Mouse (Mus musculus) spleen, adult 2 months (tissue): ENCODE data around the gene Stim1. TPM values are rescaled to one million over a fixed set of nuclear protein-coding genes. Genes with fewer than 3 reads are reported as not detected.

Source experiments
- DNase-seq, 2 experiments: peaks; one replicate each; pipeline versions ENCODE4 v3.0.0 to v3.0.0-alpha.2; 2012 to 2021; ENCODE audit warnings: low spot score in 2 of 2, low read depth in 1 of 2
- H3K27ac ChIP-seq: fragments of 200-500 bp; 2 replicates; pipeline ENCODE4 v1.5.1; 2012; ENCODE audit warnings: low read length, inconsistent platforms; ENCODE audit not compliant: insufficient read depth
- H3K27me3 ChIP-seq: fragments of 200-500 bp; 2 replicates; pipeline ENCODE4 v1.6.1; 2012; ENCODE audit warnings: mild to moderate bottlenecking, moderate library complexity, low read length, inconsistent platforms; ENCODE audit not compliant: control insufficient read depth, insufficient read depth
- H3K36me3 ChIP-seq: fragments of 200-500 bp; 2 replicates; pipeline ENCODE4 v1.6.1; 2012; ENCODE audit warnings: mild to moderate bottlenecking, low read length, inconsistent platforms; ENCODE audit not compliant: control insufficient read depth, insufficient read depth
- H3K4me1 ChIP-seq: fragments of 200-500 bp; 2 replicates; pipeline ENCODE4 v1.6.1; 2011; ENCODE audit warnings: inconsistent platforms; ENCODE audit not compliant: control insufficient read depth, insufficient read depth, insufficient read length
- H3K4me3 ChIP-seq: fragments of 200-500 bp; 2 replicates; pipeline ENCODE4 v1.5.1; 2011; ENCODE audit warnings: mild to moderate bottlenecking, inconsistent platforms; ENCODE audit not compliant: insufficient read depth, insufficient read length; ENCODE audit errors: extremely low read depth
- CTCF ChIP-seq: fragments of 200-500 bp; IDR thresholded peaks from 2 replicates; pipeline ENCODE4 v1.5.1; 2011; ENCODE audit warnings: mild to moderate bottlenecking, inconsistent platforms; ENCODE audit not compliant: insufficient read depth, insufficient read length, insufficient replicate concordance; ENCODE audit errors: extremely low read depth
- POLR2A ChIP-seq: fragments of 200-500 bp; IDR thresholded peaks from 2 replicates; pipeline ENCODE4 v1.6.1; 2011; ENCODE audit warnings: low read depth, low read length, inconsistent platforms
- WGBS: fragments of 180-500 bp; shearing (Covaris S2); methylation state at CpG from one replicate; pipeline ENCODE4 v1.1.7; 2018; 5-methylcytosine and 5-hydroxymethylcytosine counted together
- polyA plus RNA-seq: library from polyadenylated mRNA; depleted of rRNA; stranded (reverse); fragments of >200 nt; gene quantifications from 2 replicates; pipeline ENCODE4 v1.2.3, GENCODE M21; 2012

The Stim1 gene
- polyA plus RNA-seq, 1 experiment = 49.3 TPM

GRCm38 (mm10) chr7:102249531-102249895 lies 18.1 kb upstream of the Stim1 start:
- under 1% methylated on average over 23 of the region's 23 CpGs for WGBS
- DNase-seq = peak; percentile 38 to 67
- no peak for TF ChIP-seq POLR2A
- no peak for TF ChIP-seq CTCF
- H3K27ac ChIP-seq = peak overlapping the region; percentile 97
- H3K27me3 ChIP-seq = no peaks in the 10 kb centered on the region
- H3K4me1 ChIP-seq = peaks cover 42% of the 10 kb centered on the region
- H3K4me3 ChIP-seq = peak overlapping the region; percentile 85
- H3K36me3 ChIP-seq = no peaks in the 10 kb centered on the region

- H3K27me3 ChIP-seq = no peaks in the 10 kb centered on the region
Measured at GRCm38 (mm10) chr7:102249896-102250630, 17.5 kb upstream of the Stim1 start.

GRCm38 (mm10) chr7:102250631-102251214 lies 16.9 kb upstream of the Stim1 start:
- peak; percentile 14; the same call in 1 of the 2 replicates for TF ChIP-seq POLR2A
- TF ChIP-seq CTCF = peak; percentile 22; the same call in 1 of the 2 replicates
- H3K4me3 ChIP-seq = peak overlapping the region; percentile 88
- H3K27ac ChIP-seq = peak overlapping the region; percentile 100
- H3K27me3 ChIP-seq = no peaks in the 10 kb centered on the region
- H3K36me3 ChIP-seq = no peaks in the 10 kb centered on the region
- DNase-seq = peak; percentile 84 to 94
- peaks cover 30% of the 10 kb centered on the region for H3K4me1 ChIP-seq
- WGBS = under 1% methylated on average over 32 of the region's 33 CpGs

More at GRCm38 (mm10) chr7:102249896-102250630, 17.5 kb upstream of the Stim1 start:
- peak overlapping the region; percentile 88 for H3K4me3 ChIP-seq
- 2% methylated on average over 35 of the region's 49 CpGs for WGBS
- H3K36me3 ChIP-seq = no peaks in the 10 kb centered on the region
- DNase-seq = peak; percentile 66 to 83
- TF ChIP-seq CTCF (no peak), POLR2A (peak; percentile 87)
- peak overlapping the region; percentile 100 for H3K27ac ChIP-seq
- H3K4me1 ChIP-seq = peaks cover 36% of the 10 kb centered on the region

DNA sequence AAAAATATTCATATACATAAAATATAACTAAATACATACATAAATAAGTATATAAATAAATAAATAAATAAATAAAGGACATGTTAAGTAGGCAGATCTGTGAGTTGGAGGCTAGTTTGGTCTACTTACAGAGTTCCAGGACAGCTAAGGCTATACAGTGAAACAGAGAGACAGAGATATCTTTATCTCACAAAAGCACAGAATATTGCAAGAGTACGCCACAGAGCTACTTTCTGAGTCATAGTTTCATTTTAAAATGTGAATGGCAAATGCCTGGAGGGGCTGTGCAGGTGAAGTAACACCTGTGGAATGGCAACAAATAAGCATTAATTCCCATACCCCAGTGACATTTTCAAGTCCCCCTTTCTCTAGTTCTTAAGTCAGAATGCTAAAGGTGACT lies 14.0 kb upstream of the Stim1 start:
- DNase-seq = no peak
- TF ChIP-seq POLR2A (no peak), CTCF (no peak)
- H3K4me1 ChIP-seq = peaks cover 5% of the 10 kb centered on the region; the same call in 1 of the 2 replicates
- H3K36me3 ChIP-seq = no peaks in the 10 kb centered on the region
- no peak overlapping the region for H3K4me3 ChIP-seq
- H3K27ac ChIP-seq = no peak overlapping the region
- 76% methylated on average over 1 of the region's 1 CpGs for WGBS
- no peaks in the 10 kb centered on the region; the same call in 1 of the 2 replicates for H3K27me3 ChIP-seq

- no peak within 1 kb of the TSS for H3K4me3 ChIP-seq
- DNase-seq = no peak
Measured at GRCm38 (mm10) chr7:102255954-102256353, 11.7 kb upstream of the Stim1 start, which contains the start of gene Rhog. Rhog (minus strand) TSS chr7:102256054.

DNA sequence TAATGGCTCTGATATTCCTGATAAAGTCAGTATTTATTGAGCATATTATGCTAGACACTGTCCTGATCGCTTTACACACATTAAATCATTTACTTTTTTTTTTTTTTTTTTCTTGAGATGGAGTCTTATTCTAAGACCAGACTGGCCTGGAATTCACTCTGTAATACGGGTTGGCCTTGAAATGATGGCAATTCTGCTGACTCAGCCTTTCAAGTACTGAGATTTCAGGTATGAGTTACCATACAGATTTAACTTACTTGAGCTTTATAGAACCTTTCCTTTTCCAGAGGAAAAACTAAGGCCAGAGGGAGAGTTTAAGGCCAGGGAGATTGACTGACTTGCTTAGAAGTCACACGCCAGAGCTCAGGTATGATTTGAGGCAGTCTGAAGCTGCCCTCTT lies 11.0 kb upstream of the Stim1 start:
- Histone ChIP-seq H3K27ac (no peak overlapping the region), H3K4me1 (no peaks in the 10 kb centered on the region), H3K4me3 (no peak overlapping the region), H3K36me3 (no peaks in the 10 kb centered on the region), H3K27me3 (no peaks in the 10 kb centered on the region; the same call in 1 of the 2 replicates)
- no peak for DNase-seq
- TF ChIP-seq POLR2A = no peak
- no peak for TF ChIP-seq CTCF
- 94% methylated on average over 3 of the region's 3 CpGs for WGBS

More at GRCm38 (mm10) chr7:102255954-102256353, 11.7 kb upstream of the Stim1 start, which contains the start of gene Rhog:
- Histone ChIP-seq H3K4me1 (peaks cover 5% of the 10 kb centered on the region; the same call in 1 of the 2 replicates), H3K36me3 (no peaks in the 10 kb centered on the region), H3K27me3 (no peaks in the 10 kb centered on the region; the same call in 1 of the 2 replicates), H3K27ac (no peak within 1 kb of the TSS)
- WGBS = 90% methylated on average over 3 of the region's 3 CpGs
- no peak for TF ChIP-seq CTCF
- TF ChIP-seq POLR2A = no peak
